ENCODE assay signal across 8 mouse cellular contexts in the genomic region with DNA sequence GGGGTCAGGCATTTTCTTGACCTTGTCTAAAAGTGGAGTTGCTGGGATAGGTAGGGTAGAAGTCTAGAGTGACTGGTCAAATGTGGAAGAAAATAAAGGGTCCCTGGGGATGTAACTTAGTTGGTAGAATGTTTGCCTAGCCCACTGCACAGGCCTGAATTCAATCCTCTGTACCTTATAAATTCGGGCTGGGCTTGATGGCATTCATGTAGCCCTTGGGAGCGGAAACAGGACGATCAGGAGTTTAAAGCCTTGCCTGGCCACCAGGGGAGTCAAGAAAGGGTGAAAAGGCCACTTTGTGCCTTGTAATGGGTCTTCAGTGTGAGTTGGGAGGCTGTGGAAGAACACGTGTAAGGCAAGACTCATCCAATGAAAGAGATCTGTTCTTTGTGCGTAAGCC. TPM values are rescaled to one million over a fixed set of nuclear protein-coding genes. Genes with fewer than 3 reads are reported as not detected.
DNase-seq lines count a peak whose midpoint lies in the region; ATAC-seq and TF ChIP-seq lines count a peak whose summit lies in the region.

No protein-coding gene starts in this region.

- no peaks in the 10 kb centered on the region for H3K27me3 ChIP-seq in heart, embryonic 14.5 days (ENCODE audit: control insufficient read depth, insufficient read depth, low read length)
- no peaks in the 10 kb centered on the region for H3K27me3 ChIP-seq in heart, postnatal 0 days (ENCODE audit: control insufficient read depth, insufficient read depth, low read length)
- H3K27me3 ChIP-seq in midbrain, embryonic 11.5 days (ENCODE audit: control insufficient read depth, insufficient read depth, low read length) = no peaks in the 10 kb centered on the region

- peak overlapping the region; percentile 73 to 78 for H3K4me3 ChIP-seq in heart, embryonic 14.5 days (ENCODE audit: control insufficient read depth in 1 of 2, insufficient read depth in 1 of 2, low read depth in 1 of 2, low read length in 2 of 2)
- peak overlapping the region; percentile 98 for H3K4me3 ChIP-seq in heart, postnatal 0 days (ENCODE audit: low read depth, low read length)
- H3K4me3 ChIP-seq in midbrain, embryonic 11.5 days (ENCODE audit: low read depth, low read length) = peak overlapping the region; percentile 91

- peaks cover 9% of the 10 kb centered on the region; the same call in 1 of the 2 replicates for H3K36me3 ChIP-seq in heart, embryonic 14.5 days (ENCODE audit: control insufficient read depth, insufficient read depth, low read length)
- H3K36me3 ChIP-seq in heart, postnatal 0 days (replicated peaks; ENCODE audit: control insufficient read depth, insufficient read depth, low read length) = no peaks in the 10 kb centered on the region
- H3K36me3 ChIP-seq in midbrain, embryonic 11.5 days (ENCODE audit: control insufficient read depth, insufficient read depth, low read length) = no peaks in the 10 kb centered on the region

- peak overlapping the region; percentile 1 to 93; a peak in 3 of 4 replicates for H3K27ac ChIP-seq in heart, embryonic 14.5 days (replicated peaks in 1 of 2; ENCODE audit: control insufficient read depth in 1 of 2, insufficient read depth in 1 of 2, low read depth in 2 of 2, low read length in 2 of 2)
- H3K27ac ChIP-seq in heart, postnatal 0 days (ENCODE audit: low read depth) = peak overlapping the region; percentile 90
- H3K27ac ChIP-seq in midbrain, embryonic 11.5 days (ENCODE audit: low read depth, low read length) = no peak overlapping the region

- no peak for TF ChIP-seq EP300 in heart, postnatal 0 days (IDR thresholded peaks at IDR 0.05; ENCODE audit: low read depth)

- peak overlapping the region; percentile 84 for H3K4me2 ChIP-seq in heart, embryonic 14.5 days (ENCODE audit: low read length)
- H3K4me2 ChIP-seq in heart, postnatal 0 days (ENCODE audit: low read depth, low read length) = peak overlapping the region; percentile 89
- peak overlapping the region; percentile 76 for H3K4me2 ChIP-seq in midbrain, embryonic 11.5 days

- no peak for ATAC-seq in heart, embryonic 14.5 days (ENCODE audit: insufficient number of reproducible peaks, insufficient read depth, low FRiP score, low read depth)
- no peak for ATAC-seq in heart, postnatal 0 days (ENCODE audit: insufficient read depth, low read depth)
- no peak for ATAC-seq in midbrain, embryonic 11.5 days (ENCODE audit: low FRiP score)

- no peaks in the 10 kb centered on the region for H3K9me3 ChIP-seq in heart, embryonic 14.5 days (ENCODE audit: control insufficient read depth, low read length)
- no peaks in the 10 kb centered on the region for H3K9me3 ChIP-seq in heart, postnatal 0 days (replicated peaks; ENCODE audit: control insufficient read depth, low read length)
- H3K9me3 ChIP-seq in midbrain, embryonic 11.5 days (ENCODE audit: control insufficient read depth, low read length) = no peaks in the 10 kb centered on the region

- peak overlapping the region; percentile 86 for H3K9ac ChIP-seq in heart, embryonic 14.5 days (ENCODE audit: low read length)
- H3K9ac ChIP-seq in heart, postnatal 0 days (replicated peaks; ENCODE audit: low read depth, low read length) = peak overlapping the region; percentile 83
- H3K9ac ChIP-seq in midbrain, embryonic 11.5 days (ENCODE audit: low read length) = peak overlapping the region; percentile 98

- 12% methylated on average over 5 of the region's 5 CpGs for WGBS in heart, embryonic 14.5 days
- WGBS in heart, postnatal 0 days = 13% methylated on average over 5 of the region's 5 CpGs
- 9% methylated on average over 5 of the region's 5 CpGs for WGBS in midbrain, embryonic 11.5 days

- no peak for DNase-seq in heart, postnatal 4 days
- peak; percentile 17 for DNase-seq in Muller cell, postnatal 12 days (ENCODE audit: inconsistent ontology term)
- DNase-seq in heart, postnatal 0 days (ENCODE audit: low spot score) = peak; percentile 20
- no peak for DNase-seq in midbrain, embryonic 11.5 days (ENCODE audit: low spot score, missing footprints)
- DNase-seq in gastrocnemius, postnatal 25 days = no peak
- no peak for DNase-seq in adrenal gland, adult 18-20 months (ENCODE audit: low spot score in 2 of 2)
- no peak for DNase-seq in ovary, adult 18-20 months (ENCODE audit: low spot score)

- no peak for TF ChIP-seq CTCF in heart, postnatal 0 days (IDR thresholded peaks at IDR 0.05; ENCODE audit: low read depth)

- peaks cover 4 to 20% of the 10 kb centered on the region in 2 experiments for H3K4me1 ChIP-seq in heart, embryonic 14.5 days (ENCODE audit: control insufficient read depth in 2 of 2, insufficient read depth in 2 of 2, low read length in 2 of 2)
- peaks cover 16% of the 10 kb centered on the region for H3K4me1 ChIP-seq in heart, postnatal 0 days (ENCODE audit: control insufficient read depth, insufficient read depth)
- H3K4me1 ChIP-seq in midbrain, embryonic 11.5 days (ENCODE audit: control insufficient read depth, insufficient read depth, low read length) = peaks cover 14% of the 10 kb centered on the region

RNA-seq across cellular contexts. Expression of gene Cbx1, which starts 1.1 kb away (rescaled TPM):
- polyA plus RNA-seq in heart, embryonic 14.5 days (2014; fragmentation: Nextera tagmentation; extraction: Ambion mirVana) = 41.1 and 44.2 TPM in 2 replicates
- total RNA-seq in heart, postnatal 4 days (2021) = 10 to 100 TPM; 69.6 to 72.0 TPM
- 9.9 and 24.9 TPM in 2 replicates for total RNA-seq in heart, postnatal 0 days (2014; rRNA removed; ENCODE audit: low replicate concordance)
- 35.6 and 42.0 TPM in 2 replicates for polyA plus RNA-seq in heart, postnatal 0 days (2015; fragmentation: Nextera tagmentation; extraction: Ambion mirVana)
- polyA plus RNA-seq in midbrain, embryonic 11.5 days (2014; fragmentation: Nextera tagmentation; extraction: Ambion mirVana) = 167 and 169 TPM in 2 replicates
- total RNA-seq in gastrocnemius, postnatal 25 days (2021) = 10 to 100 TPM; 32.8 to 34.6 TPM
- total RNA-seq in adrenal gland, adult 18-20 months (2021) = 10 to 100 TPM; 56.6 to 83.6 TPM

RNA-seq across cellular contexts. Expression of gene Snx11, which starts 12.6 kb away (rescaled TPM):
- 4.3 and 6.1 TPM in 2 replicates for polyA plus RNA-seq in heart, embryonic 14.5 days (2014; fragmentation: Nextera tagmentation; extraction: Ambion mirVana)
- total RNA-seq in heart, postnatal 4 days (2021) = 10 to 100 TPM; 15.5 to 18.2 TPM
- total RNA-seq in heart, postnatal 0 days (2014; rRNA removed; ENCODE audit: low replicate concordance) = 14.4 and 14.8 TPM in 2 replicates
- 9.0 and 10.2 TPM in 2 replicates for polyA plus RNA-seq in heart, postnatal 0 days (2015; fragmentation: Nextera tagmentation; extraction: Ambion mirVana)
- 15.3 and 18.8 TPM in 2 replicates for polyA plus RNA-seq in midbrain, embryonic 11.5 days (2014; fragmentation: Nextera tagmentation; extraction: Ambion mirVana)
- 10 to 100 TPM in 1 of 2 experiments, 1 to 10 TPM in 1; 8.1 to 11.3 TPM for total RNA-seq in gastrocnemius, postnatal 25 days (2021)
- total RNA-seq in adrenal gland, adult 18-20 months (2021) = 10 to 100 TPM; 29.2 to 33.6 TPM

RNA-seq across cellular contexts. Expression of gene Nfe2l1, which starts 39.8 kb away (rescaled TPM):
- 49.7 and 55.1 TPM in 2 replicates for polyA plus RNA-seq in heart, embryonic 14.5 days (2014; fragmentation: Nextera tagmentation; extraction: Ambion mirVana)
- total RNA-seq in heart, postnatal 4 days (2021) = 100 to 1,000 TPM; 200 to 203 TPM
- 98.8 and 99.1 TPM in 2 replicates for total RNA-seq in heart, postnatal 0 days (2014; rRNA removed; ENCODE audit: low replicate concordance)
- polyA plus RNA-seq in heart, postnatal 0 days (2015; fragmentation: Nextera tagmentation; extraction: Ambion mirVana) = 81.2 and 83.5 TPM in 2 replicates
- 31.7 and 35.2 TPM in 2 replicates for polyA plus RNA-seq in midbrain, embryonic 11.5 days (2014; fragmentation: Nextera tagmentation; extraction: Ambion mirVana)
- total RNA-seq in gastrocnemius, postnatal 25 days (2021) = 100 to 1,000 TPM; 348 to 389 TPM
- total RNA-seq in adrenal gland, adult 18-20 months (2021) = 100 to 1,000 TPM; 458 to 704 TPM

RNA-seq across cellular contexts. Expression of gene Copz2, which starts 59.7 kb away (rescaled TPM):
- polyA plus RNA-seq in heart, embryonic 14.5 days (2014; fragmentation: Nextera tagmentation; extraction: Ambion mirVana) = 134 and 141 TPM in 2 replicates
- 10 to 100 TPM; 51.2 to 52.7 TPM for total RNA-seq in heart, postnatal 4 days (2021)
- 45.8 and 54.7 TPM in 2 replicates for total RNA-seq in heart, postnatal 0 days (2014; rRNA removed; ENCODE audit: low replicate concordance)
- 119 and 123 TPM in 2 replicates for polyA plus RNA-seq in heart, postnatal 0 days (2015; fragmentation: Nextera tagmentation; extraction: Ambion mirVana)
- 47.5 and 51.1 TPM in 2 replicates for polyA plus RNA-seq in midbrain, embryonic 11.5 days (2014; fragmentation: Nextera tagmentation; extraction: Ambion mirVana)
- total RNA-seq in gastrocnemius, postnatal 25 days (2021) = 10 to 100 TPM; 28.2 to 31.1 TPM
- total RNA-seq in adrenal gland, adult 18-20 months (2021) = 10 to 100 TPM; 56.5 to 60.6 TPM

Comparison
In these comparisons a context has a peak if more than half of its experiments do, and no peak if none do; other contexts are left out.
1. DNase-seq: peak in Muller cell, postnatal 12 days (single experiment) and heart, postnatal 0 days (single experiment); none in heart, postnatal 4 days (single experiment), midbrain, embryonic 11.5 days (single experiment), gastrocnemius, postnatal 25 days (single experiment), adrenal gland, adult 18-20 months (0 of 2) and ovary, adult 18-20 months (single experiment).
2. Peak in every context shown above with its lines, with median percentiles within 50 percentile points of each other: H3K4me2 ChIP-seq, H3K4me3 ChIP-seq and H3K9ac ChIP-seq.